Mouse (Mus musculus): ENCODE data around the gene Cldn5.

GRCm38 (mm10) chr16:18738303-18738702 lies 38.3 kb upstream of the Cldn5 start:
- TF ChIP-seq CTCF (IDR thresholded peaks at IDR 0.05; ENCODE audit: control insufficient read depth, insufficient read depth, low read length) = no peak
- TF ChIP-seq POLR2A (IDR thresholded peaks at IDR 0.05; ENCODE audit: borderline replicate concordance, control insufficient read depth, low read depth, low read length) = no peak

Measured in bone marrow, adult 2 months (tissue).